Mouse (Mus musculus): ENCODE results near the gene Gm3278. TPM values are rescaled to one million over a fixed set of nuclear protein-coding genes. Genes with fewer than 3 reads are reported as not detected.
"Not testable (repeated sequence)": the region's sequence is repeated elsewhere in the genome, so short reads cannot be mapped to it uniquely, and the experiment has no call there.

The Gm3278 gene
- polyA plus RNA-seq (2012; rRNA removed), result not detected in 2 replicates

DNA sequence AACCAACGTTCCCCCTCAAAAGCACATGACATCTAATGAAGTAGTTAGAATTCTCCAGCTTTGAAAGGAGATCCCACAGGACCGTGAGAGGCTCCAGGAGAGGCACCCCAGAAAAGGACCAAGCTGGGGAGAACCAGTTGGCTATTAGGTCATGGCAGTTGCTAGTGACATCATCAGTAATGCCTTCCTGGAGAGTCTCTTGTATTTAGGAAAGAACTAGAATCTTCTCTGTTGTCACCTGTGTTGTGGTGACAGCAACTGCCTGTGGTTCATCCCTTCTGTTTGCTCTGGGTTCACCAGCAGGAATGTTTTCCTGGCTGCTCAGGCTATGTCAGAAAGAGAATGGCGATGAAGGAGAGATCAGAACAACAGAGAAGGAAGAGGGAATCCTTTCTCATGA, at the start of gene Gm3278:
Gene Gm3278, plus strand, starts transcription at position 301 of the 400 bp plus-strand sequence.
- 100% methylated on average over 1 of the region's 3 CpGs for WGBS
- not testable (repeated sequence) for H3K4me3 ChIP-seq (replicated peaks; ENCODE audit: extremely low read depth, low read depth, low read length); H3K4me1 ChIP-seq (ENCODE audit: control insufficient read depth, insufficient read depth, low read length); DNase-seq

DNA sequence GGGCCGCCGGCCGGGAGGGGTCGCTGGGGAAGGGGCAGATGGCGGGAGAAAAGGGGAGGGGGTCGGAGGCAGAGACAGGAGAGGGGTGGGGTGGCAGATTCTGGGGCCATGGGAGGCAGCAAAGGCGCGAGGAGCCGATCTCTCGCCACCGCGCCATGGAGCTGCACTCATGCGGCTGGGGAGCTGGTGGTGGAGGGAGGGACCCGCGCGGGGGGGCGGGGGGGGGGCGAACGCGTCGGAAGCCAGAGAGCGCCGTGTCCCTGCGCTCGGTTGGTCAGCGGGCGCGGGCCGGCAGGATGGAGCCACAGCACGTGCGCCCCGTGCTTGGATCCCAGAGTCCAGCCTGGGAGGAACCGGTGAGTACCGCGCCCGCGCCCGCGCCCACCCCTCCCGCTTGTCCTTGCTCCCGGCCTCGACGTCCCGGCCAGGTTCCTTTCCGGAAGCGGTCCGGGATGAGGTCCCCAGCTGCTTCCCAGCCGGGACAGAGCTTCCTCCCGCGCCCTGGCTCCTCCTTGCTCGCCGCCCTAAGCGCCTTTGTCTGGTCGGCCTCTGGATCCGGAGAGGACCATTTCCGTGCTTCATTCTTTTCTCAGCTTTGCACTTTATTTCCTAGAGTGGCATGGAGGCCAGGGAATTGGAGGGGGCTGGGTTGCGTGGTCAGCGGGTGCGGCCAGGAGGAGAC, 36.8 kb upstream of the Gm3278 start, which contains the start of gene Gm3264:
Gene Gm3264, plus strand, starts transcription at position 278 of the 682 bp plus-strand sequence.
- not testable (repeated sequence) for H3K4me3 ChIP-seq (replicated peaks; ENCODE audit: extremely low read depth, low read depth, low read length); H3K4me1 ChIP-seq (ENCODE audit: control insufficient read depth, insufficient read depth, low read length); DNase-seq
- WGBS, result 8% methylated on average over 36 of the region's 59 CpGs

Other genes with a start within 250 kb of the Gm3278 start
- gene Gm3239, start 228.2 kb upstream of the Gm3278 start, polyA plus RNA-seq (2012; rRNA removed), result 0.18 TPM in 1 of 2 replicates, not detected in the other
- not detected in 2 replicates for gene Gm7876, start 183.2 kb upstream of the Gm3278 start, polyA plus RNA-seq (2012; rRNA removed)
- 0.08 TPM in 1 of 2 replicates, not detected in the other for gene Gm3252, start 165.6 kb upstream of the Gm3278 start, polyA plus RNA-seq (2012; rRNA removed)
- not detected in 2 replicates for gene Gm9602, start 116.1 kb upstream of the Gm3278 start, polyA plus RNA-seq (2012; rRNA removed)
- not detected in 2 replicates for gene Gm3269, start 54.3 kb upstream of the Gm3278 start, polyA plus RNA-seq (2012; rRNA removed)
- gene Gm3264, start 36.8 kb upstream of the Gm3278 start, polyA plus RNA-seq (2012; rRNA removed), result not detected in 2 replicates
- not detected in 2 replicates for gene Gm8297, start 91.5 kb downstream of the Gm3278 start, polyA plus RNA-seq (2012; rRNA removed)
- not detected in 2 replicates for gene Gm3298, start 123.5 kb downstream of the Gm3278 start, polyA plus RNA-seq (2012; rRNA removed)
- gene 4930555G01Rik, start 158.2 kb downstream of the Gm3278 start, polyA plus RNA-seq (2012; rRNA removed), result not detected in 2 replicates
- not detected in 2 replicates for gene Gm8281, start 178.6 kb downstream of the Gm3278 start, polyA plus RNA-seq (2012; rRNA removed)
- gene Gm8279, start 239.1 kb downstream of the Gm3278 start, polyA plus RNA-seq (2012; rRNA removed), result not detected in 2 replicates